Mouse (Mus musculus): Measurements from ENCODE around the gene Csnk1g2. TPM values are rescaled to one million over a fixed set of nuclear protein-coding genes. Genes with fewer than 3 reads are reported as not detected.
A peak's percentile ranks its signal among the peaks of the same experiment; 100 is the strongest.
"Not testable (repeated sequence)": the region's sequence is repeated elsewhere in the genome, so short reads cannot be mapped to it uniquely, and the experiment has no call there.

Gene Csnk1g2
- polyA plus RNA-seq, 1 experiment from 2014 or later: 75.4 TPM

GRCm38 (mm10) chr10:80623457-80624191 lies 986 bp downstream of the Csnk1g2 start:
- Histone ChIP-seq H3K9me3 (ENCODE audit: control insufficient read depth, low read length) (no peaks in the 10 kb centered on the region), H3K4me2 (replicated peaks; ENCODE audit: low read depth) (peak overlapping the region; percentile 93), H3K9ac (ENCODE audit: low read length) (peak overlapping the region; percentile 87), H3K27ac (replicated peaks) (peak overlapping the region; percentile 93), H3K4me3 (ENCODE audit: low read depth, low read length) (peak overlapping the region; percentile 84), H3K27me3 (ENCODE audit: control insufficient read depth, insufficient read depth, low read length) (no peaks in the 10 kb centered on the region), H3K4me1 (replicated peaks; ENCODE audit: control insufficient read depth, insufficient read depth) (peaks cover 5% of the 10 kb centered on the region; the same call in 1 of the 2 replicates), H3K36me3 (ENCODE audit: control insufficient read depth, insufficient read depth, low read length) (no peaks in the 10 kb centered on the region; the same call in 1 of the 2 replicates)
- TF ChIP-seq CTCF (IDR thresholded peaks at IDR 0.05; ENCODE audit: low read depth) (no peak), EP300 (optimal IDR thresholded peaks at IDR 0.05) (no peak)
- ATAC-seq (ENCODE audit: low FRiP score, low TSS enrichment): no peak
- peak; percentile 74 for DNase-seq (ENCODE audit: low spot score)
- 7% methylated on average over 15 of the region's 15 CpGs for WGBS

- peaks cover 5% of the 10 kb centered on the region; the same call in 1 of the 2 replicates for H3K4me1 ChIP-seq (replicated peaks; ENCODE audit: control insufficient read depth, insufficient read depth)
- no peaks in the 10 kb centered on the region for H3K27me3 ChIP-seq (ENCODE audit: control insufficient read depth, insufficient read depth, low read length)
- no peak for ATAC-seq (ENCODE audit: low FRiP score, low TSS enrichment)
- TF ChIP-seq CTCF (IDR thresholded peaks at IDR 0.05; ENCODE audit: low read depth) (no peak), EP300 (optimal IDR thresholded peaks at IDR 0.05) (no peak)
- no peak overlapping the region for H3K27ac ChIP-seq (replicated peaks)
- H3K4me3 ChIP-seq (ENCODE audit: low read depth, low read length): no peak overlapping the region
- H3K9me3 ChIP-seq (ENCODE audit: control insufficient read depth, low read length): no peaks in the 10 kb centered on the region
- no peaks in the 10 kb centered on the region; the same call in 1 of the 2 replicates for H3K36me3 ChIP-seq (ENCODE audit: control insufficient read depth, insufficient read depth, low read length)
- H3K4me2 ChIP-seq (replicated peaks; ENCODE audit: low read depth): no peak overlapping the region
- WGBS: 84% methylated on average over 4 of the region's 4 CpGs
- DNase-seq (ENCODE audit: low spot score): no peak
- H3K9ac ChIP-seq (ENCODE audit: low read length): no peak overlapping the region
Measured at GRCm38 (mm10) chr10:80625764-80626163, 3.1 kb downstream of the Csnk1g2 start.

DNA sequence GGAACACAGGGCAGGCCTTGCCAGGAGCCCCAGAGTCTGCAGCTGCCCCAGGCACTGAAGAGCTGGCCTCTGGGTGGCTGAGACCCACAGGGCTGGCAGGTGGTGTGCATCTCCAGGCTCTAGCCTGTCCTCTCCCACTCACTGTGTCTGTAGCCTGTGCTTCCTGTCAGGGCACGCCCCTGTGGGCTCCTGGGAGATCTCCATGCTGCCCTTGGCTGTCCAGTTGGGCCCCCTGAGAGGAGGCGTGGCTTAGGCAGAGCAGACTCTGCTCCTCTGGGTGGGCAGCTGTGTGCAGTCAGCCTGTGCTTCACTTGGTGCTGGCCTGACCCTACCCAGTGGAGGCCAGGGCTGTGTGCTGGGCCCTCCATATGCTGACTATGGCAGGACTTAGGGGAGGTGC lies 5.0 kb downstream of the Csnk1g2 start:
- Histone ChIP-seq H3K27me3 (ENCODE audit: control insufficient read depth, insufficient read depth, low read length) (no peaks in the 10 kb centered on the region), H3K27ac (replicated peaks) (no peak overlapping the region), H3K9me3 (ENCODE audit: control insufficient read depth, low read length) (no peaks in the 10 kb centered on the region), H3K4me2 (replicated peaks; ENCODE audit: low read depth) (no peak overlapping the region), H3K4me3 (ENCODE audit: low read depth, low read length) (no peak overlapping the region), H3K9ac (ENCODE audit: low read length) (no peak overlapping the region), H3K36me3 (ENCODE audit: control insufficient read depth, insufficient read depth, low read length) (peaks cover 3% of the 10 kb centered on the region; the same call in 1 of the 2 replicates), H3K4me1 (replicated peaks; ENCODE audit: control insufficient read depth, insufficient read depth) (0 out of 2 replicates have a peak, but pooled peaks cover 2% of the 10 kb centered on the region)
- DNase-seq (ENCODE audit: low spot score) (peak; percentile 46), ATAC-seq (ENCODE audit: low FRiP score, low TSS enrichment) (peak; percentile 11)
- TF ChIP-seq EP300 (optimal IDR thresholded peaks at IDR 0.05): no peak
- no peak for TF ChIP-seq CTCF (IDR thresholded peaks at IDR 0.05; ENCODE audit: low read depth)
- WGBS: 32% methylated on average over 2 of the region's 2 CpGs

- H3K9me3 ChIP-seq (ENCODE audit: control insufficient read depth, low read length): no peaks in the 10 kb centered on the region
- H3K27me3 ChIP-seq (ENCODE audit: control insufficient read depth, insufficient read depth, low read length): no peaks in the 10 kb centered on the region
- no peak overlapping the region for H3K4me3 ChIP-seq (ENCODE audit: low read depth, low read length)
- no peak for TF ChIP-seq EP300 (optimal IDR thresholded peaks at IDR 0.05)
- TF ChIP-seq CTCF (IDR thresholded peaks at IDR 0.05; ENCODE audit: low read depth): no peak
- H3K4me1 ChIP-seq (replicated peaks; ENCODE audit: control insufficient read depth, insufficient read depth): no peaks in the 10 kb centered on the region
- no peak overlapping the region for H3K9ac ChIP-seq (ENCODE audit: low read length)
- H3K27ac ChIP-seq (replicated peaks): no peak overlapping the region
- ATAC-seq (ENCODE audit: low FRiP score, low TSS enrichment) (no peak), DNase-seq (ENCODE audit: low spot score) (no peak)
- H3K36me3 ChIP-seq (ENCODE audit: control insufficient read depth, insufficient read depth, low read length): peaks cover 3% of the 10 kb centered on the region; the same call in 1 of the 2 replicates
- 79% methylated on average over 9 of the region's 9 CpGs for WGBS
- H3K4me2 ChIP-seq (replicated peaks; ENCODE audit: low read depth): no peak overlapping the region
Measured at GRCm38 (mm10) chr10:80628925-80629324, 6.3 kb downstream of the Csnk1g2 start.

- Histone ChIP-seq H3K4me2 (replicated peaks; ENCODE audit: low read depth) (no peak overlapping the region), H3K4me1 (replicated peaks; ENCODE audit: control insufficient read depth, insufficient read depth) (no peaks in the 10 kb centered on the region), H3K9me3 (ENCODE audit: control insufficient read depth, low read length) (no peaks in the 10 kb centered on the region), H3K9ac (ENCODE audit: low read length) (no peak overlapping the region), H3K27me3 (ENCODE audit: control insufficient read depth, insufficient read depth, low read length) (no peaks in the 10 kb centered on the region), H3K27ac (replicated peaks) (no peak overlapping the region), H3K36me3 (ENCODE audit: control insufficient read depth, insufficient read depth, low read length) (peaks cover 40% of the 10 kb centered on the region), H3K4me3 (ENCODE audit: low read depth, low read length) (no peak overlapping the region)
- no peak for ATAC-seq (ENCODE audit: low FRiP score, low TSS enrichment)
- no peak for TF ChIP-seq EP300 (optimal IDR thresholded peaks at IDR 0.05)
- no peak for TF ChIP-seq CTCF (IDR thresholded peaks at IDR 0.05; ENCODE audit: low read depth)
- WGBS: 75% methylated on average over 6 of the region's 6 CpGs
- DNase-seq (ENCODE audit: low spot score): no peak
Measured at GRCm38 (mm10) chr10:80635345-80635744, 12.7 kb downstream of the Csnk1g2 start.

GRCm38 (mm10) chr10:80646936-80647335 lies 24.3 kb downstream of the Csnk1g2 start:
- Histone ChIP-seq H3K36me3 (ENCODE audit: control insufficient read depth, insufficient read depth, low read length) (peaks cover 23% of the 10 kb centered on the region), H3K4me3 (ENCODE audit: low read depth, low read length) (no peak overlapping the region), H3K27ac (replicated peaks) (no peak overlapping the region), H3K9ac (ENCODE audit: low read length) (no peak overlapping the region; the same call in 1 of the 2 replicates), H3K4me2 (replicated peaks; ENCODE audit: low read depth) (no peak overlapping the region), H3K9me3 (ENCODE audit: control insufficient read depth, low read length) (no peaks in the 10 kb centered on the region), H3K4me1 (replicated peaks; ENCODE audit: control insufficient read depth, insufficient read depth) (no peaks in the 10 kb centered on the region), H3K27me3 (ENCODE audit: control insufficient read depth, insufficient read depth, low read length) (no peaks in the 10 kb centered on the region)
- DNase-seq (ENCODE audit: low spot score): no peak
- WGBS: 82% methylated on average over 10 of the region's 10 CpGs
- ATAC-seq (ENCODE audit: low FRiP score, low TSS enrichment): no peak
- no peak for TF ChIP-seq EP300 (optimal IDR thresholded peaks at IDR 0.05)
- TF ChIP-seq CTCF (IDR thresholded peaks at IDR 0.05; ENCODE audit: low read depth): no peak

DNA sequence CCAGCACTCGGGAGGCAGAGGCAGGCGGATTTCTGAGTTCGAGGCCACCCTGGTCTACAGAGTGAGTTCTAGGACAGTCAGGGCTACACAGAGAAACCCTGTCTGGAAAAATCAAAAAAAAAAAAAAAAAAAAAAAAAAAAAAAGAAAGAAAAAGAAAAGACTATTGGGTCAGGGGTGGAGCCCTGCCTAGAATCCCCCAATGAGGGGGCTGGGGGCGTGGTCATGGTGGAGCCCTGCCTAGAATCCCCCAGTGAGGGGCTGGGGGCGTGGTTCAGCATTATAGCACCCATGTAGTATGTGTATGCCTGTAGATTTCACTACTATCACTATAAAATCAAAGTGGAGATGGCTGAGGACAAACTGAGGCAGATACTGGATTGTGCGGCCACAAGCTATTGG lies 27.3 kb downstream of the Csnk1g2 start:
- H3K4me3 ChIP-seq (ENCODE audit: low read depth, low read length); H3K4me2 ChIP-seq (replicated peaks; ENCODE audit: low read depth); H3K36me3 ChIP-seq (ENCODE audit: control insufficient read depth, insufficient read depth, low read length); H3K9me3 ChIP-seq (ENCODE audit: control insufficient read depth, low read length); DNase-seq (ENCODE audit: low spot score); H3K27me3 ChIP-seq (ENCODE audit: control insufficient read depth, insufficient read depth, low read length); H3K27ac ChIP-seq (replicated peaks); H3K9ac ChIP-seq (ENCODE audit: low read length); H3K4me1 ChIP-seq (replicated peaks; ENCODE audit: control insufficient read depth, insufficient read depth); ATAC-seq (ENCODE audit: low FRiP score, low TSS enrichment): not testable (repeated sequence)
- WGBS: 86% methylated on average over 6 of the region's 6 CpGs
